Mouse (Mus musculus) spleen, embryonic (tissue): ENCODE results near the gene Mcu.

ENCODE experiments used
- CTCF ChIA-PET: fragments of 350-600 bp; sonication (Branson Sonifier 250); formaldehyde crosslinking; loops from one replicate; lab custom pipeline; 2022; lab: Charles Lee

Mcu gene

DNA sequence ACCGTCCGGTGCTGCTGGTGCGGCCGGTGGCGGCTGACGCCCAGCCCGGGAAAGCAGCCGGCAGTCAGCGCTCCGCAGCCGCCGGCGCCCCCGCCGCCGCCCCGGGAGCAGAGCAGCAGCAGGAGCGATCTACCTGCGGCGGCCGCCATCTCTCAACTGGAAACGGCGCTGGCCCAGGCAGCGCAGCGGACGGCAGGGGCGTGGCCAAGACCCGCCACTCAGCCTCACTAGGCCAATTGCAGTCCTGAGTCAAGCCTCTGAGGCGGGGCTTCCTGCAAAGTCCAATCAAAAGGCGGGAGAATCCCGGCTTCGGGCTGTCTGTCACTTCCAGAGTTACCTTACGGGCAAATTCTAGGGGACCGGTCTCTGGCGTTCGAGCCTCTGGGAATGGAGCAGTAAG, at the start of gene Mcu:
Gene Mcu, minus strand, starts transcription at position 171 of the 400 bp plus-strand sequence.
- CTCF ChIA-PET: interaction anchor here (0.6 kb wide), 2 partner anchors 76 to 1285 kb away, joined by 3 to 5 read pairs; no protein-coding TSS in a partner anchor

- CTCF ChIA-PET: interaction anchor here (0.5 kb wide), 1 partner anchor 12 kb away, joined by 3 read pairs; no protein-coding TSS in a partner anchor
Measured at GRCm38 (mm10) chr10:59665503-59666291, 49.2 kb upstream of the Mcu start.

DNA sequence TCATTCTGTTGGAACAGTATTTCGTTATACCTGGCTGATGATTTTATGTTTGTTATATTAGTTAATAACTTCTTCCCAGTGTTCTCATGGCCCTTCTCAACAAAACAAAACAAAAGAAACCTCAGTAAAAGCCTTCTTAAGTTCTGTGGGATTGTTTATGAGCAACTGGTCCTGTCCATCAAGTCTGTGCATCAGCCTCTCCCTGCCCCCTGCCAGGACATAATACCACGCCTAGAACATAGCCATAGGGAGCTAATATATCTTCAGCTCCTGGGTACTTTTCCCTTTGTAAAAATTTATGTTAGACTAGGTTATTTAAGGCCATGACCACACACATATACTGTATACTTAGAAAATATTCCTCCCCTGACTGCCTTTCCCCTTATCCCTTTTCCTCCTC, 48.3 kb upstream of the Mcu start:
- CTCF ChIA-PET: no interaction called here

DNA sequence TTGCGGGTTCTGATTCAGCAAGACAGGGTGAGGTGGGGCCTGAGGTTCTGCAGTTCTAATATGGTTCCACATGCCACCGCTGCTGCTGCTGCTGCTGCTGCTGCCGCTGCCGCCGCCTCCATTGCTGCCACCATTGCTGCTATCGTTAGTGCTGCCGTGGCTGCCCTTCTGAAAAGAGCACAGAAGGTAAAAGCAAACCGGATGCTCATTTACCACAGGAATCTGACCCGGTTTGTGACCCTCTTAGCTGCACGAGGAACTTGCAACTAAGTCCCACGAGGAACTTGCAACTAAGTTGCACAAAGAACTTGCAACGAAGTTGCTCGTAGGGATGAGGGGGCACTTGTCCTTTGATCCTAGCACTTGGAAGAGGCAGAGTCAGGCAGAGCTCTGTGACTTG, 40.3 kb upstream of the Mcu start:
- CTCF ChIA-PET: interaction anchor here (0.6 kb wide), 1 partner anchor 333 kb away, joined by 3 read pairs; no protein-coding TSS in a partner anchor

- CTCF ChIA-PET: no interaction called here
Measured at GRCm38 (mm10) chr10:59646821-59647378, 30.4 kb upstream of the Mcu start.

GRCm38 (mm10) chr10:59645153-59645552, 28.7 kb upstream of the Mcu start:
- CTCF ChIA-PET: no interaction called here

- CTCF ChIA-PET: no interaction called here
Measured at GRCm38 (mm10) chr10:59644710-59645109, 28.2 kb upstream of the Mcu start.

DNA sequence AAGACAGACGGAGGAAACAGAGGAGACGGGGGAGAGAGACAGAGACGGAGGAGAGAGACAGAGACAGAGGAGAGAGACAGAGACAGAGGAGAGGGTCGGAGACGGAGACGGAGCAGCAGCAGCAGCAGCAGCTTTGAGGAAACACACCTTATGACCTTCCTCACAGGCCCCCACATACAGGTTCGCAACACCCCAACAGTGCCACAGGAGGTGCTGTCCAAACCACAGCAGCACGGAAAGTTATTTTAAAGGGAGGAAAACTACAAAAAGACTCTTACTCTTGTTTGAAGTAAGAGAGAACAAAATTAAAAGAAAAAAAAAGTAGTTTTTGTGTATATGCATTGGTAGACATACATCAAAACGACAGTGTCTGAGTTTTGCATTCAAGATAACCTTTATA, 27.2 kb upstream of the Mcu start:
- CTCF ChIA-PET: no interaction called here

GRCm38 (mm10) chr10:59642659-59643377, 26.3 kb upstream of the Mcu start:
- CTCF ChIA-PET: no interaction called here

GRCm38 (mm10) chr10:59638576-59638975, 22.1 kb upstream of the Mcu start:
- CTCF ChIA-PET: no interaction called here

DNA sequence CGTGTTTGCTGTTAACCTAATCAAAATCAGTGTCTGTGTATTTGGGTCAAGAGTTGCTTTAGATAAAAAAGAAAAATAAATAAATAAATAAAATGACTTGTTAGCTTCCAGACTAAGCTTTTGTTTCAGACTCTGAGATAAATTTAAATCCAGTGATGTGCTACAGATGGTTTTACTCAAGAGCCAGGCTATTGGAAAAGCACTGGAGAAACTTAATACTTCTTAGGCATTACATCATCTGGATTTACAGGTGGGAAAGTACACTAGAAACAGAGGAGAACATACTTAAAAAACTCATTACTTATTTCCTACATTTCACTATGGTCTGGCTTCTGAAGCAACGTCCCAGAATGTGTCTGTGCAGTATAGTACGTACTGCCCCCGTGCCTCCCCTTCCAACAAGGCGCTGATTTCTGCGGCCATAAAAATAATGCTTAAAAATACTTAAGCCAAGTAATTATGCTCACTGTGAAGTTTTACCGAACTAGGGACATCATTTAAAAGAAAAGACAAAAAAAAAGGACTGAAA, 21.2 kb upstream of the Mcu start:
- CTCF ChIA-PET: no interaction called here

GRCm38 (mm10) chr10:59636751-59637533, 20.4 kb upstream of the Mcu start:
- CTCF ChIA-PET: no interaction called here

DNA sequence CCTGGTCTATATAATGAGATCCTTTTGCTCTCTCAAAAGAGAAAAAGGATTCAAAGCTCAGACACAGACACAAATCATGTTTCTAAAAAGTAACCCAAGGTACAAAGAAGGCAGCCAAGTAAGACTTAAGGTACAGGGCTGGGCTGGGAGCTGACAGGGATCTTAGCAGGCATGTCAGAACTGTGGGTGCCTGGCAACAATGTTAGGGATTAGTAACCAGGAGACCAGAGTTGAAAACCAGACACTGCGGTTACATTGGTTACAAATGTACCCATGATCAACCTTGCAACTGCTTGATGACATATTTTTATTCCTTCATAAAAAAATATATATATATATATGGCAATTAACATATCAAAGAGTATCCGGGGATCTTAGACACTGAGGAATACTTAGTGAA, 19.6 kb upstream of the Mcu start:
- CTCF ChIA-PET: no interaction called here

DNA sequence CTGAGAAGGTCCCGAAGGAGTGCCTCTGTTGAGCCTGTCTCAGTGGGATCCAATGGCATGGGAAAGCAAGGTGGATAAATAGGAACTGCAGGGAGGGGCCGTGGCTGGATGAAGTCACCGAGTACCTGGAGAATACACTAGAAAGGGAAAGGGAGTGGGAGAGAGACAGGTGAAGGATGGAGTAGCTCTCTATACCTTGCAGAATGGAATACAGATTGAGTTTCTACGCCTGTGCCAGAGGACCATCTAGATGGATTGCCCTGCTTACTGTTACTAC, 13.0 kb upstream of the Mcu start:
- CTCF ChIA-PET: no interaction called here

DNA sequence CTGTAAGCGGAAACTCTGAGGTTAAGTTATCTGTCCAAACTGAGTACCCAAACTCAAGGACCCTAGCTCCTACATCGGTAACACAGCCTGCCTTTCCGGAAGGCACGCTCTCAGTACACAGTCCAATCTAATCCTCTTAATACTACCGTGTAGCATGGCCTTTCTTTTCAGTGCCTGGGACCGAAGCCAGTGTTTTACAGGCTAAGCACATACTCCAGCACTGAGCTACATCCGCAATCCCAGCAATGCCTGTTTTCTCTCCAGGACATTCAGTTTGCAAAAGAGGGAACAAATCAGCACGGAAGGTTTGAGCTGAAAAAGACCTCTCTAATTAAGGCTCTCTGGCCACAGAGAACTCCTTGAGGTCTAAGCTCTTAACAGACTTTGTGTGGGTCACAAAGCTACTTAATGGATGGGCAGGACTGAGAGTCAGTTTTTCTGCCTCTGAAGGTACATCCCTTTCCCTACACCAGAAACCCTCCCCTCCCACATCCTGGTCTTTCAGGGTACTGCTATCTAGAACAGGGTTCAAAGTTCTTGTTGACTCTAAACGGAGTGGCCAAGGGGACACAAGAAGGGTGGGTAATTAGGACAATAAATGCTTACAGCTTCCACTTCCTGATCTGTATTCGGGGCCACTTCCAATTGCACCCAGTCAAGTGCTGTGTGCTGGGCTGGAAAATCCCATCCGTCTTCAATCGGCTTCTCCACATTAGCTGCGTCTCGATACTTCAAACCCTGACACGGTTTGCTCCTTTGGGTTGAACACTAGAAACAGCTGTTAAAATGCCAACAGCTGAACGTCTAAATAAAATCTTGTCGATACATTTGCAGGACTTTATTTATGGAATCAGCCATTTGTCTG, 12.4 kb upstream of the Mcu start:
- CTCF ChIA-PET: no interaction called here

- CTCF ChIA-PET: no interaction called here
Measured at GRCm38 (mm10) chr10:59623496-59623895, 7.0 kb upstream of the Mcu start.

GRCm38 (mm10) chr10:59621355-59621754, 4.9 kb upstream of the Mcu start:
- CTCF ChIA-PET: no interaction called here

- CTCF ChIA-PET: no interaction called here
Measured at GRCm38 (mm10) chr10:59617776-59618175, 1.3 kb upstream of the Mcu start.

- CTCF ChIA-PET: interaction anchor here (0.6 kb wide), 2 partner anchors 76 to 1285 kb away, joined by 3 to 5 read pairs; no protein-coding TSS in a partner anchor
Measured at GRCm38 (mm10) chr10:59615981-59616520, 441 bp downstream of the Mcu start, which contains the start of gene Gm10322. Gm10322 (plus strand) TSS chr10:59616063.

DNA sequence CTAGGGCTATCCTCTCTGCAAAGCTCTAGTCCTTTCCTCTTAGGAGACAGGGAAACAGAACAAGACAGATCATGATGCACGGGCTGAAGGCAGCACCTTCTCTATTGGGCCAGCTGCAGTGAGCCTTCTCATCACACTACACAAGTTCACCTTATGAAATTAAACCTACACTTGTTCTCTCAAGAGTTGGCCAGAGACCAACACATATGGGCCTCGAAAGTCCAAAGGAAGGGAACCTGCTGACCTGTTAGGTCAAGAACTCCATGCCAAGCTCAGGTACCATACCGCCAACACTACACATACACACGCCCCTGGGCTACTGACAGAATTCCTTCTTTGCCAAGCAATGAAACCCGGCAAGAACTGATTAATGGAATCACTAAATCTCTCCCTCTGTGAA, 1.1 kb downstream of the Mcu start:
- CTCF ChIA-PET: no interaction called here
